Mouse (Mus musculus) liver, embryonic 12.5 days (tissue): ENCODE data around the gene Hivep2. TPM values are rescaled to one million over a fixed set of nuclear protein-coding genes. Genes with fewer than 3 reads are reported as not detected.

Experiments used
- ATAC-seq: fragments of 200-750 bp; cut with Nextera tagmentation; 2 replicates; pipeline ENCODE4 v1.8.0; 2017; ENCODE audit warnings: moderate number of reproducible peaks, mild to moderate bottlenecking, moderate library complexity
- H3K27ac ChIP-seq: fragments of 300-500 bp; sonication (generic); 2 replicates; pipeline ENCODE4 v1.5.1; 2016; ENCODE audit warnings: mild to moderate bottlenecking
- H3K27me3 ChIP-seq: fragments of 300-500 bp; sonication (generic); replicated peaks from 2 replicates; pipeline ENCODE4 v1.6.1; 2016; ENCODE audit warnings: mild to moderate bottlenecking, moderate library complexity
- H3K36me3 ChIP-seq: fragments of 300-500 bp; sonication (generic); 2 replicates; pipeline ENCODE4 v1.6.1; 2016; ENCODE audit warnings: mild to moderate bottlenecking, moderate library complexity
- H3K4me1 ChIP-seq: fragments of 300-500 bp; sonication (generic); 2 replicates; pipeline ENCODE4 v1.6.1; 2016
- H3K4me2 ChIP-seq: fragments of 300-500 bp; sonication (generic); 2 replicates; pipeline ENCODE4 v1.6.1; 2016; ENCODE audit warnings: mild to moderate bottlenecking, moderate library complexity
- H3K4me3 ChIP-seq: fragments of 300-500 bp; sonication (generic); 2 replicates; pipeline ENCODE4 v1.5.1; 2016; ENCODE audit warnings: mild to moderate bottlenecking, moderate library complexity
- H3K9ac ChIP-seq: fragments of 300-500 bp; sonication (generic); 2 replicates; pipeline ENCODE4 v1.6.1; 2016; ENCODE audit warnings: mild to moderate bottlenecking, moderate library complexity
- H3K9me3 ChIP-seq: fragments of 300-500 bp; sonication (generic); replicated peaks from 2 replicates; pipeline ENCODE4 v1.6.1; 2016; ENCODE audit warnings: mild to moderate bottlenecking, moderate library complexity
- WGBS: fragments of 180-500 bp; shearing (Covaris S2); methylation state at CpG from one replicate; pipeline ENCODE4 v1.1.7; 2016; ENCODE audit not compliant: insufficient replicate concordance; 5-methylcytosine and 5-hydroxymethylcytosine counted together
- polyA plus RNA-seq: library from polyadenylated mRNA; unstranded; fragments of >200 nt; fragmentation: Nextera tagmentation; extraction: Ambion mirVana; gene quantifications from 2 replicates; pipeline ENCODE4 v1.2.1, GENCODE M21; 2016

Gene Hivep2
- polyA plus RNA-seq, 1 experiment from 2014 or later = 1.0 TPM

GRCm38 (mm10) chr10:14101966-14102365 lies 136.1 kb downstream of the Hivep2 start:
- no peaks in the 10 kb centered on the region for H3K4me1 ChIP-seq
- H3K4me2 ChIP-seq = no peak overlapping the region
- H3K9me3 ChIP-seq = no peaks in the 10 kb centered on the region
- H3K9ac ChIP-seq = no peak overlapping the region
- no peak overlapping the region for H3K27ac ChIP-seq
- WGBS = 67% methylated on average over 5 of the region's 5 CpGs
- no peak for ATAC-seq
- no peak overlapping the region for H3K4me3 ChIP-seq
- no peaks in the 10 kb centered on the region for H3K27me3 ChIP-seq
- no peaks in the 10 kb centered on the region for H3K36me3 ChIP-seq

GRCm38 (mm10) chr10:14107980-14108671 lies 142.3 kb downstream of the Hivep2 start:
- no peak overlapping the region for H3K27ac ChIP-seq
- no peak overlapping the region for H3K9ac ChIP-seq
- no peak overlapping the region for H3K4me3 ChIP-seq
- no peak for ATAC-seq
- H3K4me1 ChIP-seq = no peaks in the 10 kb centered on the region
- H3K36me3 ChIP-seq = no peaks in the 10 kb centered on the region
- no peaks in the 10 kb centered on the region for H3K9me3 ChIP-seq
- H3K27me3 ChIP-seq = no peaks in the 10 kb centered on the region
- no peak overlapping the region for H3K4me2 ChIP-seq
- 68% methylated on average over 7 of the region's 7 CpGs for WGBS

- 46% methylated on average over 4 of the region's 4 CpGs for WGBS
- Histone ChIP-seq H3K9ac (no peak overlapping the region), H3K27ac (no peak overlapping the region), H3K4me2 (no peak overlapping the region), H3K4me3 (no peak overlapping the region), H3K27me3 (no peaks in the 10 kb centered on the region), H3K36me3 (no peaks in the 10 kb centered on the region), H3K4me1 (no peaks in the 10 kb centered on the region), H3K9me3 (no peaks in the 10 kb centered on the region)
- no peak for ATAC-seq
Measured at GRCm38 (mm10) chr10:14115846-14116245, 150.0 kb downstream of the Hivep2 start.

GRCm38 (mm10) chr10:14116978-14117377 lies 151.1 kb downstream of the Hivep2 start:
- H3K4me1 ChIP-seq = no peaks in the 10 kb centered on the region
- no peaks in the 10 kb centered on the region for H3K27me3 ChIP-seq
- no peak overlapping the region for H3K4me2 ChIP-seq
- H3K9me3 ChIP-seq = no peaks in the 10 kb centered on the region
- H3K9ac ChIP-seq = no peak overlapping the region
- no peaks in the 10 kb centered on the region for H3K36me3 ChIP-seq
- 50% methylated on average over 5 of the region's 5 CpGs for WGBS
- ATAC-seq = no peak
- no peak overlapping the region for H3K4me3 ChIP-seq
- no peak overlapping the region for H3K27ac ChIP-seq

- H3K27ac ChIP-seq = no peak overlapping the region
- no peak overlapping the region for H3K9ac ChIP-seq
- no peaks in the 10 kb centered on the region for H3K27me3 ChIP-seq
- no peak overlapping the region for H3K4me2 ChIP-seq
- no peaks in the 10 kb centered on the region for H3K36me3 ChIP-seq
- no peaks in the 10 kb centered on the region for H3K9me3 ChIP-seq
- H3K4me1 ChIP-seq = no peaks in the 10 kb centered on the region
- ATAC-seq = no peak
- no peak overlapping the region for H3K4me3 ChIP-seq
- 74% methylated on average over 5 of the region's 5 CpGs for WGBS
Measured at GRCm38 (mm10) chr10:14119201-14119600, 153.3 kb downstream of the Hivep2 start.

- no peak overlapping the region for H3K4me3 ChIP-seq
- no peaks in the 10 kb centered on the region for H3K27me3 ChIP-seq
- H3K27ac ChIP-seq = no peak overlapping the region
- no peaks in the 10 kb centered on the region for H3K9me3 ChIP-seq
- no peaks in the 10 kb centered on the region for H3K36me3 ChIP-seq
- H3K4me1 ChIP-seq = no peaks in the 10 kb centered on the region
- WGBS = 68% methylated on average over 3 of the region's 3 CpGs
- no peak overlapping the region for H3K4me2 ChIP-seq
- H3K9ac ChIP-seq = no peak overlapping the region
- ATAC-seq = no peak
Measured at GRCm38 (mm10) chr10:14120512-14120911, 154.6 kb downstream of the Hivep2 start.

- no peaks in the 10 kb centered on the region for H3K9me3 ChIP-seq
- H3K4me2 ChIP-seq = no peak overlapping the region
- H3K27me3 ChIP-seq = no peaks in the 10 kb centered on the region
- no peak overlapping the region for H3K27ac ChIP-seq
- ATAC-seq = no peak
- 87% methylated on average over 12 of the region's 12 CpGs for WGBS
- no peak overlapping the region for H3K9ac ChIP-seq
- H3K4me1 ChIP-seq = no peaks in the 10 kb centered on the region
- H3K36me3 ChIP-seq = no peaks in the 10 kb centered on the region
- no peak overlapping the region for H3K4me3 ChIP-seq
Measured at GRCm38 (mm10) chr10:14127826-14128225, 162.0 kb downstream of the Hivep2 start.

- H3K9ac ChIP-seq = no peak overlapping the region
- no peaks in the 10 kb centered on the region for H3K9me3 ChIP-seq
- H3K27ac ChIP-seq = no peak overlapping the region
- H3K4me3 ChIP-seq = no peak overlapping the region
- H3K4me2 ChIP-seq = no peak overlapping the region
- no peaks in the 10 kb centered on the region for H3K4me1 ChIP-seq
- H3K36me3 ChIP-seq = no peaks in the 10 kb centered on the region
- no peaks in the 10 kb centered on the region for H3K27me3 ChIP-seq
- ATAC-seq = no peak
- WGBS = 68% methylated on average over 8 of the region's 8 CpGs
Measured at GRCm38 (mm10) chr10:14130270-14130669, 164.4 kb downstream of the Hivep2 start.

- no peak for ATAC-seq
- no peak overlapping the region for H3K27ac ChIP-seq
- H3K4me1 ChIP-seq = no peaks in the 10 kb centered on the region
- H3K9me3 ChIP-seq = no peaks in the 10 kb centered on the region
- no peak overlapping the region for H3K4me2 ChIP-seq
- no peaks in the 10 kb centered on the region for H3K36me3 ChIP-seq
- no peak overlapping the region for H3K9ac ChIP-seq
- 80% methylated on average over 13 of the region's 13 CpGs for WGBS
- no peak overlapping the region for H3K4me3 ChIP-seq
- H3K27me3 ChIP-seq = no peaks in the 10 kb centered on the region
Measured at GRCm38 (mm10) chr10:14131307-14131706, 165.4 kb downstream of the Hivep2 start.

- ATAC-seq = no peak
- Histone ChIP-seq H3K9ac (no peak overlapping the region), H3K36me3 (no peaks in the 10 kb centered on the region)
Measured at GRCm38 (mm10) chr10:14132061-14132460, 166.2 kb downstream of the Hivep2 start.

GRCm38 (mm10) chr10:14132937-14133336 lies 167.1 kb downstream of the Hivep2 start:
- H3K27ac ChIP-seq = no peak overlapping the region
- H3K4me1 ChIP-seq = no peaks in the 10 kb centered on the region
- ATAC-seq = no peak
- H3K4me2 ChIP-seq = no peak overlapping the region
- H3K4me3 ChIP-seq = no peak overlapping the region
- H3K9me3 ChIP-seq = no peaks in the 10 kb centered on the region
- no peaks in the 10 kb centered on the region for H3K27me3 ChIP-seq
- H3K9ac ChIP-seq = no peak overlapping the region
- no peaks in the 10 kb centered on the region for H3K36me3 ChIP-seq

More at GRCm38 (mm10) chr10:14132061-14132460, 166.2 kb downstream of the Hivep2 start:
- 78% methylated on average over 17 of the region's 17 CpGs for WGBS
- H3K27me3 ChIP-seq = no peaks in the 10 kb centered on the region
- no peak overlapping the region for H3K27ac ChIP-seq
- no peak overlapping the region for H3K4me2 ChIP-seq
- H3K4me1 ChIP-seq = no peaks in the 10 kb centered on the region
- H3K4me3 ChIP-seq = no peak overlapping the region
- no peaks in the 10 kb centered on the region for H3K9me3 ChIP-seq

GRCm38 (mm10) chr10:14138663-14139062 lies 172.8 kb downstream of the Hivep2 start:
- no peak for ATAC-seq
- Histone ChIP-seq H3K36me3 (no peaks in the 10 kb centered on the region), H3K4me1 (no peaks in the 10 kb centered on the region), H3K27ac (no peak overlapping the region), H3K9ac (no peak overlapping the region), H3K27me3 (no peaks in the 10 kb centered on the region), H3K4me2 (no peak overlapping the region), H3K4me3 (no peak overlapping the region), H3K9me3 (no peaks in the 10 kb centered on the region)
- WGBS = 66% methylated on average over 3 of the region's 3 CpGs

GRCm38 (mm10) chr10:14144840-14145239 lies 179.0 kb downstream of the Hivep2 start:
- Histone ChIP-seq H3K4me1 (no peaks in the 10 kb centered on the region), H3K27me3 (no peaks in the 10 kb centered on the region), H3K9ac (no peak overlapping the region), H3K4me2 (no peak overlapping the region), H3K36me3 (peaks cover 7% of the 10 kb centered on the region; the same call in 1 of the 2 replicates), H3K27ac (no peak overlapping the region), H3K9me3 (no peaks in the 10 kb centered on the region), H3K4me3 (no peak overlapping the region)
- 65% methylated on average over 3 of the region's 3 CpGs for WGBS
- ATAC-seq = no peak
